In the genomic region with DNA sequence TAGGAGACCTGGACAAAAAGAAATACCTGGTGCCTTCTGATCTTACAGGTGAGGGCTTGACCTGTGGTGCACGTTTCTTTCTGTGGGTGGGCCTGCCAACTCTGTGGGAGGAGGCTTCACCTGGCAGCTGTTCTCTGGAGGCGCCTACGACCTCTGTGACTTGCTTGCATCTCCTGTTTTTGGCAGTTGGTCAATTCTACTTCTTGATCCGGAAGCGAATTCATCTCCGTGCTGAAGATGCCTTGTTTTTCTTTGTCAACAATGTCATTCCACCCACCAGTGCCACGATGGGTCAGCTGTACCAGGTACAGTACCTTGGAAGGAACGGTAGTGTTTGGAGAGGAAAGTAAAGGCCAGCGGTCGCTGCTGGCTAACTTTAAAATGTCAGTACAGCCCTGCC, we compare ENCODE assay signal across 8 mouse cellular contexts. TPM values are rescaled to one million over a fixed set of nuclear protein-coding genes. Genes with fewer than 3 reads are reported as not detected.
A peak's percentile ranks its signal among the peaks of the same experiment; 100 is the strongest.
DNase-seq lines count a peak whose midpoint lies in the region; ATAC-seq and TF ChIP-seq lines count a peak whose summit lies in the region.

No protein-coding gene starts in this region.

- no peaks in the 10 kb centered on the region for H3K27me3 ChIP-seq in ES-Bruce4 (ENCODE audit: control insufficient read depth, insufficient read depth, low read length, poor library complexity, severe bottlenecking)
- H3K27me3 ChIP-seq in hindbrain, embryonic 13.5 days: no peaks in the 10 kb centered on the region
- H3K27me3 ChIP-seq in liver, embryonic 13.5 days: no peaks in the 10 kb centered on the region
- H3K27me3 ChIP-seq in thymus, adult 2 months (ENCODE audit: control insufficient read depth, insufficient read depth, low read length): no peaks in the 10 kb centered on the region

- TF ChIP-seq POLR2A in ES-Bruce4 (IDR thresholded peaks at IDR 0.05; ENCODE audit: insufficient read depth, low read length): no peak
- TF ChIP-seq POLR2A in thymus, adult 2 months (IDR thresholded peaks at IDR 0.05; ENCODE audit: control insufficient read depth, extremely low read depth, insufficient read depth, low read length, poor library complexity): no peak

- no peak for TF ChIP-seq CTCF in ES-Bruce4 (IDR thresholded peaks at IDR 0.05; ENCODE audit: low read depth, low read length)
- no peak for TF ChIP-seq CTCF in thymus, adult 2 months (IDR thresholded peaks at IDR 0.05; ENCODE audit: borderline replicate concordance, control insufficient read depth, extremely low read depth, insufficient read depth, low read length, poor library complexity)

- H3K27ac ChIP-seq in ES-Bruce4 (ENCODE audit: insufficient read depth, low read length): no peak overlapping the region
- H3K27ac ChIP-seq in hindbrain, embryonic 13.5 days: peak overlapping the region; percentile 69; the same call in 1 of the 2 replicates
- peak overlapping the region; percentile 15 for H3K27ac ChIP-seq in liver, embryonic 13.5 days
- H3K27ac ChIP-seq in thymus, adult 2 months (ENCODE audit: control insufficient read depth, insufficient read depth, low read length): no peak overlapping the region

- no peaks in the 10 kb centered on the region for H3K4me1 ChIP-seq in ES-Bruce4 (ENCODE audit: control insufficient read depth, insufficient read depth, low read length)
- peaks cover 26% of the 10 kb centered on the region for H3K4me1 ChIP-seq in hindbrain, embryonic 13.5 days (replicated peaks)
- peaks cover 40% of the 10 kb centered on the region for H3K4me1 ChIP-seq in liver, embryonic 13.5 days (replicated peaks)
- peaks cover 9% of the 10 kb centered on the region for H3K4me1 ChIP-seq in thymus, adult 2 months (replicated peaks; ENCODE audit: control insufficient read depth, insufficient read depth, low read length)

- 88% methylated on average over 10 of the region's 10 CpGs for WGBS in hindbrain, embryonic 13.5 days
- 79% methylated on average over 10 of the region's 10 CpGs for whole genome bisulfite sequencing in liver, embryonic 13.5 days (ENCODE audit: insufficient replicate concordance)
- WGBS in thymus, adult 2 months: 83% methylated on average over 10 of the region's 10 CpGs

- peak; percentile 73 for DNase-seq in cerebellum, adult 11-12 months
- no peak for DNase-seq in cerebellum, postnatal 10 days
- no peak for DNase-seq in liver, embryonic 13.5 days
- DNase-seq in urinary bladder, postnatal 4 days (ENCODE audit: low spot score in 2 of 2): no peak
- no peak for DNase-seq in thymus, adult 2 months
- no peak for DNase-seq in left cerebral cortex, postnatal 10 days (ENCODE audit: extremely low spot score in 1 of 2, low spot score in 2 of 2)

- peak overlapping the region; percentile 97; the same call in 1 of the 2 replicates for H3K9ac ChIP-seq in ES-Bruce4 (ENCODE audit: low read depth, poor library complexity, severe bottlenecking)
- peak overlapping the region; percentile 92 for H3K9ac ChIP-seq in hindbrain, embryonic 13.5 days
- H3K9ac ChIP-seq in liver, embryonic 13.5 days: peak overlapping the region; percentile 86

- H3K4me2 ChIP-seq in hindbrain, embryonic 13.5 days: peak overlapping the region; percentile 78
- H3K4me2 ChIP-seq in liver, embryonic 13.5 days: peak overlapping the region; percentile 78

- H3K36me3 ChIP-seq in ES-Bruce4 (ENCODE audit: control insufficient read depth, insufficient read depth, low read length, poor library complexity, severe bottlenecking): peaks cover 3% of the 10 kb centered on the region; the same call in 1 of the 2 replicates
- peaks cover 48% of the 10 kb centered on the region for H3K36me3 ChIP-seq in hindbrain, embryonic 13.5 days
- H3K36me3 ChIP-seq in liver, embryonic 13.5 days: peaks cover 47% of the 10 kb centered on the region
- H3K36me3 ChIP-seq in thymus, adult 2 months (ENCODE audit: control insufficient read depth, insufficient read depth, low read length): peaks cover 21% of the 10 kb centered on the region

- no peak overlapping the region for H3K4me3 ChIP-seq in ES-Bruce4 (ENCODE audit: low read depth, low read length)
- H3K4me3 ChIP-seq in hindbrain, embryonic 13.5 days: peak overlapping the region; percentile 81
- peak overlapping the region; percentile 74 for H3K4me3 ChIP-seq in liver, embryonic 13.5 days (replicated peaks)
- no peak overlapping the region for H3K4me3 ChIP-seq in thymus, adult 2 months (ENCODE audit: control insufficient read depth, insufficient read depth, low read length)

- ATAC-seq in hindbrain, embryonic 13.5 days (ENCODE audit: low FRiP score): no peak
- no peak for ATAC-seq in liver, embryonic 13.5 days (ENCODE audit: low read depth)

- no peak for TF ChIP-seq EP300 in ES-Bruce4 (IDR thresholded peaks at IDR 0.05; ENCODE audit: insufficient read depth, low read depth, low read length)

- H3K9me3 ChIP-seq in ES-Bruce4 (replicated peaks; ENCODE audit: control insufficient read depth, insufficient read depth, low read length, poor library complexity, severe bottlenecking): no peaks in the 10 kb centered on the region
- H3K9me3 ChIP-seq in hindbrain, embryonic 13.5 days: no peaks in the 10 kb centered on the region
- H3K9me3 ChIP-seq in liver, embryonic 13.5 days (replicated peaks): no peaks in the 10 kb centered on the region

- intact Hi-C loops in left cerebral cortex, postnatal 10 days (cut with DNase I): no loop called here

RNA-seq across cellular contexts. Expression of gene Gabarap, which starts 1.5 kb away (rescaled TPM):
- polyA plus RNA-seq in ES-Bruce4 (2011; ENCODE audit: insufficient read depth, insufficient read length, low read depth, missing spikeins): 141 and 144 TPM in 2 replicates
- polyA plus RNA-seq in hindbrain, embryonic 13.5 days (2015; fragmentation: Nextera tagmentation; extraction: Ambion mirVana): 670 and 709 TPM in 2 replicates
- 259 and 294 TPM in 2 replicates for polyA plus RNA-seq in liver, embryonic 13.5 days (2015; fragmentation: Nextera tagmentation; extraction: Ambion mirVana)
- 270 and 395 TPM in 2 replicates for polyA plus RNA-seq in thymus, adult 2 months (2012; rRNA removed)
- total RNA-seq in left cerebral cortex, postnatal 10 days (2021): 100 to 1,000 TPM; 252 to 266 TPM

RNA-seq across cellular contexts. Expression of gene Phf23, which starts 3.2 kb away (rescaled TPM):
- 75.6 and 83.0 TPM in 2 replicates for polyA plus RNA-seq in ES-Bruce4 (2011; ENCODE audit: insufficient read depth, insufficient read length, low read depth, missing spikeins)
- 72.9 and 74.8 TPM in 2 replicates for polyA plus RNA-seq in hindbrain, embryonic 13.5 days (2015; fragmentation: Nextera tagmentation; extraction: Ambion mirVana)
- polyA plus RNA-seq in liver, embryonic 13.5 days (2015; fragmentation: Nextera tagmentation; extraction: Ambion mirVana): 29.8 and 32.7 TPM in 2 replicates
- 36.5 and 43.4 TPM in 2 replicates for polyA plus RNA-seq in thymus, adult 2 months (2012; rRNA removed)
- total RNA-seq in left cerebral cortex, postnatal 10 days (2021): 10 to 100 TPM; 35.2 to 38.6 TPM

RNA-seq across cellular contexts. Expression of gene Dvl2, which starts 8.0 kb away (rescaled TPM):
- polyA plus RNA-seq in ES-Bruce4 (2011; ENCODE audit: insufficient read depth, insufficient read length, low read depth, missing spikeins): 60.1 and 63.3 TPM in 2 replicates
- 26.8 and 28.6 TPM in 2 replicates for polyA plus RNA-seq in hindbrain, embryonic 13.5 days (2015; fragmentation: Nextera tagmentation; extraction: Ambion mirVana)
- polyA plus RNA-seq in liver, embryonic 13.5 days (2015; fragmentation: Nextera tagmentation; extraction: Ambion mirVana): 6.4 and 7.4 TPM in 2 replicates
- 52.4 and 55.7 TPM in 2 replicates for polyA plus RNA-seq in thymus, adult 2 months (2012; rRNA removed)
- total RNA-seq in left cerebral cortex, postnatal 10 days (2021): 10 to 100 TPM; 27.5 to 30.3 TPM

RNA-seq across cellular contexts. Expression of gene Elp5, which starts 10.1 kb away (rescaled TPM):
- polyA plus RNA-seq in ES-Bruce4 (2011; ENCODE audit: insufficient read depth, insufficient read length, low read depth, missing spikeins): 77.6 and 80.1 TPM in 2 replicates
- polyA plus RNA-seq in hindbrain, embryonic 13.5 days (2015; fragmentation: Nextera tagmentation; extraction: Ambion mirVana): 149 and 154 TPM in 2 replicates
- 84.9 and 86.9 TPM in 2 replicates for polyA plus RNA-seq in liver, embryonic 13.5 days (2015; fragmentation: Nextera tagmentation; extraction: Ambion mirVana)
- 69.4 and 75.3 TPM in 2 replicates for polyA plus RNA-seq in thymus, adult 2 months (2012; rRNA removed)
- 100 to 1,000 TPM; 114 to 125 TPM for total RNA-seq in left cerebral cortex, postnatal 10 days (2021)

RNA-seq across cellular contexts. Expression of gene Ctdnep1, which starts 11.4 kb away (rescaled TPM):
- polyA plus RNA-seq in ES-Bruce4 (2011; ENCODE audit: insufficient read depth, insufficient read length, low read depth, missing spikeins): 61.9 and 63.4 TPM in 2 replicates
- polyA plus RNA-seq in hindbrain, embryonic 13.5 days (2015; fragmentation: Nextera tagmentation; extraction: Ambion mirVana): 22.4 and 22.7 TPM in 2 replicates
- polyA plus RNA-seq in liver, embryonic 13.5 days (2015; fragmentation: Nextera tagmentation; extraction: Ambion mirVana): 8.7 and 10.1 TPM in 2 replicates
- 133 and 148 TPM in 2 replicates for polyA plus RNA-seq in thymus, adult 2 months (2012; rRNA removed)
- 100 to 1,000 TPM; 104 to 118 TPM for total RNA-seq in left cerebral cortex, postnatal 10 days (2021)

Comparison
In these comparisons a context has a peak if more than half of its experiments do, and no peak if none do; other contexts are left out.
1. H3K27ac ChIP-seq: peak in hindbrain, embryonic 13.5 days (single experiment) and liver, embryonic 13.5 days (single experiment); none in ES-Bruce4 (single experiment) and thymus, adult 2 months (single experiment).
2. H3K4me3 ChIP-seq: peak in hindbrain, embryonic 13.5 days (single experiment) and liver, embryonic 13.5 days (single experiment); none in ES-Bruce4 (single experiment) and thymus, adult 2 months (single experiment).
3. Peak in every context shown above with its lines, with median percentiles within 50 percentile points of each other: H3K9ac ChIP-seq.